Mouse (Mus musculus): ENCODE measurements around the gene Chek2.

Gene Chek2

DNA sequence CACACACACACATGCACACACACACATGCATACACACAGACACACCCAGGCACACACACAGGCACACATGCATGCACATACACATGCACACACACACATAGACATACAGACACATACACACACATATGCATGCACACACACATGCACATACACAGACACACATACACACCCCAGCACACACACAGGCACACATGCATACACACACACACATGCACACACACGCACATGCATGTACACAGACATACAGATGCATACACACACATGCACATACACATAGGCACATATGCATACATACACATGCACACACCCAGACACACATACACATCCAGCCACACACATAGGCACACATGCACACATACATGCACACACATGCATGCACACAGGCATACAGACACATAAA, 66.9 kb downstream of the Chek2 start:
- no peak for DNase-seq

DNA sequence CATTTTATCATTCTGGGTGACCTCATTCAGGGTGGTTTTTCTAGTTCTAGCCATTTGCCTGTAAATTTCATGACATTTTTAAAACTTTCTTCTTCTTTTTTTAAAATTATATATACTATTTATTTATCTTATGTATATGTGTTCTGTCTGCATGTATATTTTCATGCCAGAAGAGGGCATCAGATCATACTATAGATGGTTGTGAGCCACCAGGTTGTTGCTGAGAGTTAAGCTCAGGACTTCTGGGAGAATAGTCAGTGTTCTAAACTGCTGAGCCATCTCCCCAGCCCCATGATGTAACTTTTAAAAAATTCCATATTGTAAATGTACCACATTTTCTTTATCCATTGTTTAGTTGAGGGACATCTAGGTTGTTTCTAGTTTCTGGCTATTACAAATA, 69.1 kb downstream of the Chek2 start:
- no peak for DNase-seq

DNA sequence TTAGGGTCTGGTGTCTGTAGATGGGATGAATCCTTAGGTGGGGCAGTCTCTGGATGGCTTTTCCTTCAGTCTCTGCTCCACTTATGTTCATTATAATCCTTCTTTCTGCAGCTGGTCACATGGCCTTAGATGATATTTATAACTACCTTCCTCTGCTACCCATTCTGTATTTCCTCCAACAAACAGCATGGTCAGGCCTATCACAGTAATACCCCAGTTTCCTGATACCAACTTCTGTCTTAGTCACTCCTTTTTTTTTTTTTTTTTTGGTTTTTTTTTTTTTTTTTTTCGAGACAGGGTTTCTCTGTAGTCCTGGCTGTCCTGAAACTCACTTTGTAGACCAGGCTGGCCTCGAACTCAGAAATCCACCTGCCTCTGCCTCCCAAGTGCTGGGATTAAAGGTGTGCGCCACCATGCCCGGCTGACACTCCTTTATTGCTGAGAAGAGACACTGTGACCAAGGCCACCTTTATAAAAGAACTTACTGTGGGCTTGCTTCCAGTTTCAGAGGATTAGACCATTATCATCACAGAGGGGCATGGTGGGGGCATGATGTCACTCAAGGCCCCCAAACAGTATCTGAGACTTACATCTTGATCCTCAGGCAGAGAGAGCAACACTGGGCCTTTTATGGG, 70.3 kb downstream of the Chek2 start:
- DNase-seq, result no peak

DNA sequence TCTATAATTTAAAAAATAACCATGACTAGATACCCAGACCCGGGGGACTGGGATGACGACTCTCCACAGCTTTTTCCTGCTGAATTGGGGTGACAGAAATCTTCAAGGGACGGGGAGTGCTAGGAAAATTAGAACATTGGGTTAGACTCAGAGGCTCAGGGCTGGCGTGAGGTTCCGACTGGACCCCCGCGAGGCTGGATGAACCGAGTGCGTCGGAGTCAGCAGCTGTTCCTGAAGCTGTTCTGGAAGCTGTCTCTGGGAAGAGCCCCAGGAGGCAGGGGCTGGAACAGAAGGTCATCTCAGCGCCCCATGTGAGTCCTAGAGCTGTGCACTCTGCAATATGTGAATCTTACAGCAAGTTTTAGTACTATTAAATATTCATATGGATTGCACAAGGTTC, 75.1 kb downstream of the Chek2 start:
- no peak for DNase-seq

DNA sequence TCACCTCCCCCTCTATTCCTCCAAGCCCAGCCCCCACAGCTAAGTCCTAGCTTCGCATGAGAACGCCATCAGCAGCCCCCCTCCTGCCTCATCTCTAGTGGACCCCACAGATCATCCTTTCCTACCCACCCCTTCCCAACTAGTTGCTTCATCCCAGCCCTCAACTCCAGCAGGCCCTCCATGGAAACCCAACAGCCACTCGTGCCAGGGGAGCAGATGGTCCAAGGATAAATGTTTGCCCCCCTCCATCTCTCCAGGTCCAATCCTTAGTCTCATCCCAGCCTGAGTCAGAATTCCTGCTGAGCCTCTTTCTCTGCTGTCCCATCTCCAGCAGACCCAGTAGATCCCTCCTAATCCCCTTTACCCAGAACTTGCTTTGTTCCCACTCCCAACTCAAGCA, 76.5 kb downstream of the Chek2 start:
- no peak for DNase-seq

DNA sequence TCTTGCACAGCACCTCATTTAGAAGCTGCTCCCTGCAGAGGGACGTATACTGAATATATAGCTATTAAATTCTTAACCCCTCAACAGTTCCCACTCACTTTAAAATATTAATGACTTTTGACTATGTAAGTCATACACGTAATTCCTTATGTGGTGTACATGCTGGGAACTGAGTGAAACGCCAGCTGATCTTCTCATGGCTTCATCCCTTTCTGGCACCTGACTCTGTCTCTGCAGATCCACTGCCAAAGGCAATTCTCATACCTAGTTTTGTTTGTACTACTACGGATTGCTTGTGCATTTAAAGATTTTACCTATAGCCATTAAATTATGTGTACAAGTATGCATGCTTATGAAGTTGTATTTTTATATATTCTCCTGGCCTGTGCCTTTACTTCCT, 79.8 kb downstream of the Chek2 start:
- DNase-seq, result no peak

DNA sequence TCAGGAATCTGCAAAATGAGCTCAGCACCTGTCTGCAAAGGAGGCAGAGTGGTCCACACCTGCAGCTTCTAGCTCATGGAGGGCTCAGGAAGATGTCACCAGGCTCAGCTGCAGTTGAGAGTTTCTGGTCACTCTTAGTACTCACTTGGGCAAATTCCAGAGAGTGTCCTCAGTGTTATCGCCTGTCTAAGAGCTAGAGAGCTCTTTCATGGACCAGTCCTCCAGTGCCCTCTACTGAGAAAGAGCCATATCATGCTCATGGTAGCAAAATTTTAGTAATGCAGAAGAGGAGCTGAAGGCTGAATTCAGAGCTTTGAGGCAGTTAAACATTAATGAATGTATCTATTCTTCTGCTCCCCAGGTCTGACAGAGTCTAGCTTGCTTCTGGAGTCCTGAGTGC, 83.6 kb downstream of the Chek2 start:
- no peak for DNase-seq
